Mouse (Mus musculus) gastrocnemius, adult 18-20 months (tissue): ENCODE data around the gene C1s2. TPM values are rescaled to one million over a fixed set of nuclear protein-coding genes. Genes with fewer than 3 reads are reported as not detected.
"Not testable (repeated sequence)": the region's sequence is repeated elsewhere in the genome, so short reads cannot be mapped to it uniquely, and the experiment has no call there.

Experiments
- DNase-seq: peaks from one replicate; pipeline ENCODE4 v3.0.0; 2021; ENCODE audit warnings: low spot score
- total RNA-seq, 2 experiments: library from RNA; stranded (reverse); gene quantifications; 2 replicates each; pipeline ENCODE4 v1.2.3; 2021

The C1s2 gene
- total RNA-seq, 2 experiments from 2014 or later: 0.48 to 0.76 TPM

GRCm38 (mm10) chr6:124640041-124640440, 4.2 kb upstream of the C1s2 start:
- DNase-seq: no peak

GRCm38 (mm10) chr6:124636858-124637460, 1.1 kb upstream of the C1s2 start:
- DNase-seq: not testable (repeated sequence)

GRCm38 (mm10) chr6:124630763-124631162, 5.1 kb downstream of the C1s2 start:
- no peak for DNase-seq

GRCm38 (mm10) chr6:124626184-124626583, 9.7 kb downstream of the C1s2 start:
- DNase-seq: not testable (repeated sequence)

GRCm38 (mm10) chr6:124625612-124626011, 10.3 kb downstream of the C1s2 start:
- DNase-seq: no peak

GRCm38 (mm10) chr6:124602031-124602430, 33.9 kb downstream of the C1s2 start:
- no peak for DNase-seq

GRCm38 (mm10) chr6:124593121-124593520, 42.8 kb downstream of the C1s2 start:
- DNase-seq: no peak

GRCm38 (mm10) chr6:124592186-124592700, 43.6 kb downstream of the C1s2 start:
- DNase-seq: no peak

GRCm38 (mm10) chr6:124588771-124589170, 47.1 kb downstream of the C1s2 start:
- DNase-seq: no peak

GRCm38 (mm10) chr6:124586266-124586665, 49.6 kb downstream of the C1s2 start:
- DNase-seq: no peak

GRCm38 (mm10) chr6:124585761-124586160, 50.1 kb downstream of the C1s2 start:
- DNase-seq: peak; percentile 20

GRCm38 (mm10) chr6:124584935-124585334, 51.0 kb downstream of the C1s2 start:
- no peak for DNase-seq

- DNase-seq: no peak
Measured at GRCm38 (mm10) chr6:124582231-124582630, 53.7 kb downstream of the C1s2 start.

GRCm38 (mm10) chr6:124580155-124580554, 55.7 kb downstream of the C1s2 start:
- not testable (repeated sequence) for DNase-seq

- DNase-seq: not testable (repeated sequence)
Measured at GRCm38 (mm10) chr6:124575155-124575678, 60.7 kb downstream of the C1s2 start.

Other genes with a start within 250 kb of the C1s2 start
- 10 to 100 TPM; 20.2 to 20.6 TPM for gene Pex5, start 221.0 kb downstream of the C1s2 start, total RNA-seq
- 1 to 10 TPM in 1 of 2 experiments, under 1 TPM in 1; 0.34 to 1.1 TPM for gene Clstn3, start 171.3 kb downstream of the C1s2 start, total RNA-seq
- gene C1rl, start 143.0 kb downstream of the C1s2 start, total RNA-seq: under 1 TPM; 0.50 to 0.57 TPM
- 10 to 100 TPM in 1 of 2 experiments, 1 to 10 TPM in 1; 8.4 to 10.8 TPM for gene C1ra, start 123.7 kb downstream of the C1s2 start, total RNA-seq
- gene C1s1, start 93.7 kb downstream of the C1s2 start, total RNA-seq: 10 to 100 TPM; 16.3 to 26.1 TPM
- 1 to 10 TPM in 1 of 2 experiments, under 1 TPM in 1; 0.84 to 1.4 TPM for gene C1rb, start 65.8 kb downstream of the C1s2 start, total RNA-seq
- 10 to 100 TPM; 14.4 to 17.8 TPM for gene Lpcat3, start 26.9 kb upstream of the C1s2 start, total RNA-seq
- gene Emg1, start 76.1 kb upstream of the C1s2 start, total RNA-seq: 10 to 100 TPM; 58.4 to 60.4 TPM
- 100 to 1,000 TPM; 134 to 155 TPM for gene Phb2, start 76.3 kb upstream of the C1s2 start, total RNA-seq
- 1 to 10 TPM in 1 of 2 experiments, under 1 TPM in 1; 0.90 to 1.1 TPM for gene Ptpn6, start 102.6 kb upstream of the C1s2 start, total RNA-seq
- gene Grcc10, start 105.3 kb upstream of the C1s2 start, total RNA-seq: 100 to 1,000 TPM; 162 TPM
- not detected for gene Gm45234, start 119.9 kb upstream of the C1s2 start, total RNA-seq
- 10 to 100 TPM; 44.0 to 56.4 TPM for gene Atn1, start 120.4 kb upstream of the C1s2 start, total RNA-seq
- 1 to 10 TPM in 1 of 2 experiments, under 1 TPM in 1; 0.87 to 1.2 TPM for gene Eno2, start 133.6 kb upstream of the C1s2 start, total RNA-seq
- gene Lrrc23, start 143.6 kb upstream of the C1s2 start, total RNA-seq: under 1 TPM in 1 of 2 experiments, not detected in 1; 0.31 TPM
- 1 to 10 TPM; 2.2 to 5.3 TPM for gene Spsb2, start 172.6 kb upstream of the C1s2 start, total RNA-seq
- gene Tpi1, start 178.2 kb upstream of the C1s2 start, total RNA-seq: 1,000 to 10,000 TPM; 2,056 to 2,236 TPM
- 10 to 100 TPM; 39.9 to 50.1 TPM for gene Usp5, start 193.4 kb upstream of the C1s2 start, total RNA-seq
- under 1 TPM; 0.25 to 0.55 TPM for gene Cdca3, start 193.5 kb upstream of the C1s2 start, total RNA-seq
- gene Gnb3, start 204.2 kb upstream of the C1s2 start, total RNA-seq: under 1 TPM; 0.57 to 0.71 TPM
- gene P3h3, start 221.7 kb upstream of the C1s2 start, total RNA-seq: 1 to 10 TPM; 3.5 to 4.9 TPM
- under 1 TPM; 0.09 to 0.21 TPM for gene Gpr162, start 227.9 kb upstream of the C1s2 start, total RNA-seq